Mouse (Mus musculus) midbrain, embryonic 14.5 days (tissue): ENCODE data around the gene Cc2d1a. TPM values are rescaled to one million over a fixed set of nuclear protein-coding genes. Genes with fewer than 3 reads are reported as not detected.

ENCODE experiments used
- ATAC-seq: fragments of 200-750 bp; cut with Nextera tagmentation; 2 replicates; pipeline ENCODE4 v1.8.0; 2017; ENCODE audit warnings: moderate number of reproducible peaks, moderate library complexity; ENCODE audit not compliant: low FRiP score, low TSS enrichment
- DNase-seq: peaks from one replicate; pipeline ENCODE4 v3.0.0-alpha.2; 2015
- H3K27ac ChIP-seq: fragments of 300-500 bp; sonication (generic); replicated peaks from 2 replicates; pipeline ENCODE4 v1.5.1; 2014; ENCODE audit warnings: mild to moderate bottlenecking, low read depth, low read length, moderate library complexity
- H3K27me3 ChIP-seq: fragments of 300-500 bp; sonication (generic); 2 replicates; pipeline ENCODE4 v1.6.1; 2014; ENCODE audit warnings: low read length, control low read depth, mixed read lengths; ENCODE audit not compliant: control insufficient read depth, insufficient read depth
- H3K36me3 ChIP-seq: fragments of 300-500 bp; sonication (generic); 2 replicates; pipeline ENCODE4 v1.6.1; 2014; ENCODE audit warnings: low read length, control low read depth; ENCODE audit not compliant: control insufficient read depth, insufficient read depth
- H3K4me1 ChIP-seq: fragments of 300-500 bp; sonication (generic); 2 replicates; pipeline ENCODE4 v1.6.1; 2014; ENCODE audit warnings: mild to moderate bottlenecking, antibody characterized with exemption, low read length, control low read depth; ENCODE audit not compliant: control insufficient read depth, insufficient read depth
- H3K4me2 ChIP-seq: fragments of 300-500 bp; sonication (generic); 2 replicates; pipeline ENCODE4 v1.6.1; 2014; ENCODE audit warnings: mild to moderate bottlenecking, low read length, moderate library complexity
- H3K4me3 ChIP-seq: fragments of 300-500 bp; sonication (generic); replicated peaks from 2 replicates; pipeline ENCODE4 v1.5.1; 2014; ENCODE audit warnings: low read depth, low read length
- H3K9ac ChIP-seq: fragments of 300-500 bp; sonication (generic); replicated peaks from 2 replicates; pipeline ENCODE4 v1.6.1; 2014; ENCODE audit warnings: mild to moderate bottlenecking, low read length, moderate library complexity
- H3K9me3 ChIP-seq: fragments of 300-500 bp; sonication (generic); 2 replicates; pipeline ENCODE4 v1.6.1; 2016; ENCODE audit warnings: low read length, control low read depth, mixed read lengths; ENCODE audit not compliant: control insufficient read depth
- WGBS: fragments of 180-500 bp; shearing (Covaris S2); extraction: QIAGEN DNeasy Blood & Tissue Kit; methylation state at CpG from one replicate; pipeline ENCODE4 v1.1.7; 2014; 5-methylcytosine and 5-hydroxymethylcytosine counted together
- microRNA counts: library from miRNA; unstranded; fragments of <30 nt; microRNA quantifications from one replicate; lab custom pipeline; 2016
- microRNA-seq: library from miRNA; unstranded; fragments of <30 nt; microRNA quantifications from one replicate; pipeline ENCODE4, GENCODE M21; 2016
- polyA plus RNA-seq: library from polyadenylated mRNA; unstranded; fragments of >200 nt; fragmentation: Nextera tagmentation; extraction: Ambion mirVana; gene quantifications from 2 replicates; pipeline ENCODE4 v1.2.1, GENCODE M21; 2014

Cc2d1a gene
- polyA plus RNA-seq, 1 experiment from 2014 or later: 28.9 TPM

DNA sequence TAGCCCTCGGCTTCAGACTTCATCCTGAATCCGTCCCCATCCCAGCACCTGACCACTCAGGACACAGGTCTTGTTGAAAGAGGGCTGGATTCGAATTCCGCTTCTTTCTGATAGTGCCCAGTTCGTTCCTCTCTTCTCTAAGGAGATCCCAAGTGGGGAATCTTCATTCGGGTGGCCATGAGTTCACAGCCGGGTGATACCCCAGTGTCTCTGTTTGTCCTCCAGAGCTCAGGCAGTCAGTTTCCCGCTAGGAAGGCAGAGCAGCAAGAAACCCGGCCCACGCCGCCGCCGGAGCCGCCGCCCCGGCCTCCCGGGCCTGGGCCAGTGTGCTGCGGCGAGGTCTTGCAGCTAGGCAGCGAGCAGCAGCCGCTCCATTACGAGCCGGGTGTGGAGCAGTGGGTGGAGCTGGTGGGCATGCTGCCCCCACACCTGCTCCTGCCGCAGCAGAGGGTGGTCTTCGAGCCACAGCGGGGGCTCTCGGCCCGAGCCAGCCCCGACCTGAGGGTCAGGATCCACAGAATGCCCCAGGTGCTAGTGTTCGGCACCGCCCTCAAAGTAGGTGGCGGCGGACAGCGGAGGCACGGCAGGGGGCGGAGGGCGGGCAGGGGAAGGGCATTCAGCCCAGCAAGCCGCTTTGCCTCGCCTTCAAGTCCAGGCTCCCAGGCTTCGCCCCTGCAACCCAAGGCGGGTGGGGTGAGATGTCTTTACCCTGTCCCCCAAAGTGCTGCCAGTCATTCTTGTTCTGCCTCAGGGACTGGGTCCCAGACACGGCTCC lies 63.2 kb downstream of the Cc2d1a start:
- Histone ChIP-seq H3K9me3 (no peaks in the 10 kb centered on the region), H3K4me1 (no peaks in the 10 kb centered on the region), H3K4me2 (no peak overlapping the region), H3K27ac (no peak overlapping the region), H3K36me3 (peaks cover 92% of the 10 kb centered on the region), H3K9ac (no peak overlapping the region), H3K4me3 (no peak overlapping the region), H3K27me3 (no peaks in the 10 kb centered on the region)
- DNase-seq: no peak
- ATAC-seq: no peak
- WGBS: 29% methylated on average over 42 of the region's 42 CpGs

DNA sequence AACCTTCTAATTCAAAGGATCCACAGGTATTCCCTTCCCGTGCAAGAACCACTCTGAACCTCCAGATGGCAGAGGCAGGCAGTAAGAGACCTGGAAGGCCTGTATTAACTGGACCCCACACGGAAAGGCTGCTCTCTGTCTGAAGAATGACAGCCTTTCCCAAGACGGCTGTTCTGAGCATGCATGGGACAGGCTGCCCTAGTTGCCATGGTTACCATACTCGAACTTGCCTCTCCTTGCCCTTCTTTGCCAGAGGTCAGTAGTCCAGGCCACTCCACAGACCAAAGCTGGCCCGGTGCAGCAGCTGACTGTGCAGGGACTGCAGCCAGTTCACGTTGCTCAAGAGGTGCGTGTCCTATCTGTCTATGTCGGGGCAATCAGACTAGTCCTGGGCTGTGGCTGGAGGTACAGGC lies 63.9 kb downstream of the Cc2d1a start:
- no peak for ATAC-seq
- Histone ChIP-seq H3K27me3 (no peaks in the 10 kb centered on the region), H3K36me3 (peaks cover 90% of the 10 kb centered on the region), H3K27ac (no peak overlapping the region), H3K9ac (no peak overlapping the region), H3K4me3 (no peak overlapping the region), H3K4me2 (no peak overlapping the region), H3K4me1 (no peaks in the 10 kb centered on the region), H3K9me3 (no peaks in the 10 kb centered on the region)
- peak; percentile 53 for DNase-seq
- WGBS: 13% methylated on average over 8 of the region's 8 CpGs

MicroRNAs encoded within 50 kb of the gene (microRNA counts, 519-probe panel; counts per million panel counts)
- 4,770 counts per million, percentile 42 among the panel's probes with 10 or more counts for microRNA mmu-miR-181c (lab: Ali Mortazavi, UCI)
- 3,778 counts per million, percentile 21 among the panel's probes with 10 or more counts for microRNA mmu-miR-709 (lab: Ali Mortazavi, UCI)

Small RNA genes lying within 50 kb of the gene (microRNA-seq; reads per million reads assigned to microRNA genes)
- gene Gm25110 (not detected), gene Mir181c (17,833 reads per million, percentile 98 among the genes with 10 or more reads in this experiment), gene Mir181d (10,673 reads per million, percentile 96 among the genes with 10 or more reads in this experiment), gene Mir709 (not detected)

Other genes starting within 250 kb of the Cc2d1a start
- 77.2 and 92.7 TPM in 2 replicates for gene Adgrl1, start 247.8 kb downstream of the Cc2d1a start, polyA plus RNA-seq
- gene Gm10644, start 192.7 kb downstream of the Cc2d1a start, polyA plus RNA-seq: 1.0 and 1.1 TPM in 2 replicates
- 7.9 and 15.5 TPM in 2 replicates for gene Asf1b, start 192.4 kb downstream of the Cc2d1a start, polyA plus RNA-seq
- 181 and 207 TPM in 2 replicates for gene Prkaca, start 174.9 kb downstream of the Cc2d1a start, polyA plus RNA-seq
- gene Samd1, start 150.3 kb downstream of the Cc2d1a start, polyA plus RNA-seq: 10.5 and 14.2 TPM in 2 replicates
- gene 1700067K01Rik, start 146.4 kb downstream of the Cc2d1a start, polyA plus RNA-seq: 0.53 and 0.89 TPM in 2 replicates
- gene 2210011C24Rik, start 135.8 kb downstream of the Cc2d1a start, polyA plus RNA-seq: 0.94 TPM in 1 of 2 replicates, not detected in the other
- gene Palm3, start 126.5 kb downstream of the Cc2d1a start, polyA plus RNA-seq: 0.65 and 0.87 TPM in 2 replicates
- 0.16 and 0.33 TPM in 2 replicates for gene Il27ra, start 105.3 kb downstream of the Cc2d1a start, polyA plus RNA-seq
- 1.2 TPM in 1 of 2 replicates, not detected in the other for gene Rln3, start 102.9 kb downstream of the Cc2d1a start, polyA plus RNA-seq
- 1.5 and 2.4 TPM in 2 replicates for gene Gm10643, start 82.8 kb downstream of the Cc2d1a start, polyA plus RNA-seq
- 11.2 and 12.2 TPM in 2 replicates for gene Rfx1, start 81.1 kb downstream of the Cc2d1a start, polyA plus RNA-seq
- gene Dcaf15, start 43.2 kb downstream of the Cc2d1a start, polyA plus RNA-seq: 19.9 and 26.0 TPM in 2 replicates
- gene Podnl1, start 21.9 kb downstream of the Cc2d1a start, polyA plus RNA-seq: 0.63 and 0.68 TPM in 2 replicates
- gene 4930432K21Rik, start 89 bp upstream of the Cc2d1a start, polyA plus RNA-seq: 1.8 and 1.9 TPM in 2 replicates
- gene Nanos3, start 37.3 kb upstream of the Cc2d1a start, polyA plus RNA-seq: 9.4 and 11.7 TPM in 2 replicates
- gene Zswim4, start 89.1 kb upstream of the Cc2d1a start, polyA plus RNA-seq: 28.7 and 35.6 TPM in 2 replicates
- 261 and 282 TPM in 2 replicates for gene D8Ertd738e, start 101.8 kb upstream of the Cc2d1a start, polyA plus RNA-seq
- 39.9 and 40.2 TPM in 2 replicates for gene Mri1, start 109.4 kb upstream of the Cc2d1a start, polyA plus RNA-seq
- gene Ccdc130, start 122.4 kb upstream of the Cc2d1a start, polyA plus RNA-seq: 25.5 and 26.2 TPM in 2 replicates
- gene Cacna1a, start 240.5 kb upstream of the Cc2d1a start, polyA plus RNA-seq: 13.8 and 16.1 TPM in 2 replicates